Mouse (Mus musculus) megakaryocyte, embryonic 14.5 days (primary cell): ENCODE data around the gene 4933406M09Rik. TPM values are rescaled to one million over a fixed set of nuclear protein-coding genes. Genes with fewer than 3 reads are reported as not detected.
A peak's percentile ranks its signal among the peaks of the same experiment; 100 is the strongest.

ENCODE experiments used
- H3K27me3 ChIP-seq: replicated peaks from 2 replicates; pipeline ENCODE3; 2012; ENCODE audit warnings: inconsistent platforms
- H3K36me3 ChIP-seq: replicated peaks from 2 replicates; pipeline ENCODE3; 2012; ENCODE audit warnings: low read length, inconsistent platforms, mixed read lengths
- H3K4me1 ChIP-seq: 2 replicates; pipeline ENCODE4 v1.6.1; 2012; ENCODE audit warnings: inconsistent platforms
- H3K4me3 ChIP-seq: replicated peaks from 2 replicates; pipeline ENCODE3; 2012; ENCODE audit warnings: moderate library complexity, mild to moderate bottlenecking, inconsistent platforms
- H3K9me3 ChIP-seq: 2 replicates; pipeline ENCODE4 v1.6.1; 2012; ENCODE audit warnings: inconsistent platforms
- FLI1 ChIP-seq: IDR thresholded peaks from 2 replicates; pipeline ENCODE4 v1.6.1; 2012; ENCODE audit warnings: low read length, inconsistent platforms, mixed read lengths
- GATA1 ChIP-seq: IDR thresholded peaks from 3 replicates; pipeline ENCODE4 v1.6.1; 2012; ENCODE audit warnings: mixed read lengths, low read length, inconsistent platforms, borderline replicate concordance
- polyA plus RNA-seq: library from polyadenylated mRNA; stranded (reverse); fragments of >175 nt; gene quantifications from 2 replicates; pipeline ENCODE4 v1.2.3, GENCODE M21; 2012; ENCODE audit warnings: low replicate concordance; ENCODE audit not compliant: insufficient read depth

4933406M09Rik gene
- polyA plus RNA-seq, 1 experiment: 0.16 TPM

DNA sequence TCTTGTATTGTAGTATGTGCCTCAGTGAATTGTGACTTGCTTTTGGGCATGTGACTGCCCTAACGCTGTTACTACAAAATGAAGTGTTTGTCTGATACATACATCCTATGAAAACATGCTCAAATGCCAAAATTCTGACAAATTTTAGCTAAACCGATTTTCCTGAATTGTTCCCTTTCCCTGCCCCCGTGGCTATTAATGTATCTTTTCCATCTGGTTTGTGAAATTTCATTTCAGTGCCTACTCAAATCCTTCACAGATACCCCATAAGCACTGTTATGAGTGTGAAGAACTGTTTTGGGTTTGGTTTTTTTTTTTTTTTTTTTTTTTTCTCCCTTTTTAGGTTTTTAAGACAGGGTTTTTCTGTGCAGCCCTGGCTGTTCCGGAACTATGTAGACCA lies 40.7 kb upstream of the 4933406M09Rik start:
- H3K9me3 ChIP-seq: no peaks in the 10 kb centered on the region
- H3K4me3 ChIP-seq: no peak overlapping the region
- no peak for TF ChIP-seq GATA1
- no peak for TF ChIP-seq FLI1
- peaks cover 52% of the 10 kb centered on the region for H3K36me3 ChIP-seq
- H3K27me3 ChIP-seq: peaks cover 20% of the 10 kb centered on the region
- peaks cover 55% of the 10 kb centered on the region for H3K4me1 ChIP-seq

DNA sequence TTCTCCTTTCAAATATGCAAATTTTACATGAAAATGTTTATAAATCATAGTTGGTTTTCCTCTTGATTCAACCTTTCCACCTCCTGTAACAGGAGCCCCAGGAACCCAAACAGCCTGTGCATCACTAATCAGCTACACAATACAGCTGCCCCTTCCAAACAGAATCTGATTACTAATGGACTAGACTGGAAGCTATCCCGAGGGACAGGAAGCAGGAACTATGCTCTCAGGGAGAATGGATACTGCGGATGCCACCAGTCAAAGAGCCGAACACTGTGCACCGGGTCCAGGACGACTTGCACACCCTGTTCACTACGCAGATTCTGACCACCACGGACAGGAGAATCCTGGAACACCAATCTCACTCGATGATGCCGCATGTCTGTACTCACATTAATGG lies 37.9 kb upstream of the 4933406M09Rik start:
- Histone ChIP-seq H3K27me3 (peaks cover 9% of the 10 kb centered on the region), H3K9me3 (no peaks in the 10 kb centered on the region), H3K4me3 (no peak overlapping the region), H3K36me3 (peaks cover 79% of the 10 kb centered on the region), H3K4me1 (peaks cover 47% of the 10 kb centered on the region)
- TF ChIP-seq FLI1 (no peak), GATA1 (no peak)

DNA sequence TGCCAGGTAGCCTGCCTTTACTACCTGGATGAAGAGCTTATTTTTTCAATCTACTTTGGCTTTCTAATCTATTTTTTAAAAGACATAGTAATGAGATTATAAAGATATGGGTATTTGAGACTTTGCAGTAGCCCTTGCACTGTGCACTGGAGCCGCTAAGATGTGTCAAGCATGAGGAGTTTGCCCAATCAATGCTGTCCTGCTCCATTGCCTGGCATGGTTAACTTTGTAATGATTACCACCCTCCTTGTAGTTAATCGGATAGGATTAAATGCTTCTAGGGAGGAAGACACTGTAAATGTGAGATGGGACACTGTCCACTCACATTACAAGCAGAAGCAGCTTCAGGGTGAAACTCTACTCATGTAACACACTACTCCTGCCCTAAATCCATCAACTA lies 32.4 kb upstream of the 4933406M09Rik start:
- TF ChIP-seq FLI1 (no peak), GATA1 (no peak)
- Histone ChIP-seq H3K4me3 (no peak overlapping the region), H3K36me3 (peaks cover 91% of the 10 kb centered on the region)

DNA sequence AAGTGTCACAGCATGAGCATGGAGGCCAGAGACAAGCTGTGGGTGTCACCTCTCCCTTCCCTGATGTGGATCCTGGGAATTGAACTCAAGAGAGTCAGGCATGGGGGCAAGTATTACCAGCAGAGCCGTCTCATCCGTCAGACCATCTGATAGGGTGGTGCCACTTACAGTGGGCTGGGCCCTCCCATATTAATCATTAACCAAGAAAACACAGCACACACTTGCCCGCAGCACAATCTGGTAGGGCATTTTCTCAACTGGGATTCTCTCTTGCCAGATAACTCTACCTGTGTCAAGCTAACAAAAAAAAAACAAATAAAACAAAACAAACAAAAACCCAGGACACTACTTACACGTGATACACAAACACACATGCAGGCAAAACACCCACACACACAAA lies 28.3 kb upstream of the 4933406M09Rik start:
- peaks cover 75% of the 10 kb centered on the region for H3K36me3 ChIP-seq
- TF ChIP-seq GATA1: no peak
- TF ChIP-seq FLI1: no peak
- no peak overlapping the region for H3K4me3 ChIP-seq
- peaks cover 27% of the 10 kb centered on the region for H3K4me1 ChIP-seq
- H3K9me3 ChIP-seq: no peaks in the 10 kb centered on the region
- no peaks in the 10 kb centered on the region for H3K27me3 ChIP-seq

More for the DNA sequence above, 32.4 kb upstream of the 4933406M09Rik start:
- H3K9me3 ChIP-seq: no peaks in the 10 kb centered on the region
- H3K4me1 ChIP-seq: peaks cover 8% of the 10 kb centered on the region
- no peaks in the 10 kb centered on the region for H3K27me3 ChIP-seq

DNA sequence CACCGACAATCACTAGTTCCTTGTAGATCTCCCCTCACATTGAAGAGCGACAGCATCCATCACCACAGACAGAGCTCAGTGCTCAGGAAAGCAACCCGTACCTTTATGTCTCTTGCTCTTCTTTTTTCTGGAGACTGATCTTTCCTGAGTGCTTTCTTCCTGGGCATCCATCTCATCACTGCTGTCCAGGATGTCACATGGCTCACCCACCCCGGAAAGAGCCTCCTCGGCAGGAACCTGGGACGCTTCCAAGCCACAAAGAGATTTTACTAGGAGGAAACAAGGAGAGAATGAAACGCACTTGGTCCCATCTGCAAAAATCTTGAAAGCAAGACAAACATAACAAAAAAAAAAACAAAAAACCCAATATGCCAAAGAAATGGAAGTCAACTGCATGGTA lies 25.1 kb upstream of the 4933406M09Rik start:
- TF ChIP-seq FLI1 (no peak), GATA1 (no peak)
- H3K4me3 ChIP-seq: peak overlapping the region; percentile 96

DNA sequence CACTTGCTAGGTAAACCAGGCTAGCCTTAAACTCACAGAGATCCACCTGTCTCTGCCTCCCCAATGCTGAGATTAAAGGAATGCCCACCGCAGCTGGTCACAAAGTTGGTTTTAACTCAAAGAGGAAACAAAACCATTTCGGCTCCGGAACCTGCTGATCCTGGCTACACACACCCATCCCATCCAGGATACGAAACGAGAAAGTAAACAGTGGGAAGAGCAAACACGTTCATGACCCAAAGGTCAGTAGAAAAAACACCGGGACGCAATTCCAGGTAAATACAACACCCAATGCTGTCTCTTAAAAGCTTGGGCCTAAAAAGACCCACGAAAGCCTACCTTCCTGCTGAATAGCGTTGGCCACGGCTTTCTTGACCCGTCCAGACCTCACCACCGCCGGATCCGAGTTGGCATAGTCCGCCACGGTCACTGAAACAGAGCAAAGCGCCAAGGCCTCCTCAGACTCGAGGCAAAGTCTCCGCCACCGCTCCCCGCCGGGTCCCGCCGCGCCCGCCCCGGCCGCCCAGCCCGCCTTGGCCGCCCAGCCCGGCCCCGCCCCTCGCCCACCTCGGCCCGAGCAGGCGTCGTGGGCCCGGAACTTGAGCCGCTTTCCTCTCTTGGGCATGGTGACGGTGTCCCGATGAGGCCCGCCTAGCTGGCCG lies 24.4 kb upstream of the 4933406M09Rik start:
- no peaks in the 10 kb centered on the region for H3K27me3 ChIP-seq
- no peaks in the 10 kb centered on the region for H3K9me3 ChIP-seq
- TF ChIP-seq GATA1 (no peak), FLI1 (no peak)
- H3K36me3 ChIP-seq: peaks cover 36% of the 10 kb centered on the region
- peaks cover 47% of the 10 kb centered on the region for H3K4me1 ChIP-seq
- H3K4me3 ChIP-seq: peak overlapping the region; percentile 96

More for the DNA sequence above, 25.1 kb upstream of the 4933406M09Rik start:
- Histone ChIP-seq H3K9me3 (no peaks in the 10 kb centered on the region), H3K36me3 (peaks cover 43% of the 10 kb centered on the region), H3K4me1 (peaks cover 47% of the 10 kb centered on the region), H3K27me3 (no peaks in the 10 kb centered on the region)

DNA sequence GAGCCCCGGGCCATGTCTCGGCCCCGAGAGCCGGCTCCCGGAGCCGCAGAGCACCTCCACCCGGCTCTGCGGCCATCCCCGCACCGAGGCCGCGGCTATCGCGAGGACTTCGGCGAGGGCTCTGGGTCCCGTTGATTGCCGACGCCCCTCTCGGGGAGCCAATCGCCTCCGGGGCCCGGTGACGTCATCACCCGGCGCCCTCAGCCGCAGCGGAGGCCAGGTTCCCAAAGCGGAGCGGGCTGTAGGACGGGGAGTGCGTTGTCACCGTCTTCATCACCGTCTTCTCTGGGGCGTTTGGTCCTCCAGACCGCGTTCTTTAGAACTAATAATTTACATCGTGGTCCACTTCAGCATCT lies 23.9 kb upstream of the 4933406M09Rik start, which contains the start of gene Tmem183a:
Gene Tmem183a (minus strand): TSS at position 123 of the 356 bp plus-strand sequence.
- H3K9me3 ChIP-seq: no peaks in the 10 kb centered on the region
- peaks cover 35% of the 10 kb centered on the region for H3K36me3 ChIP-seq
- H3K4me3 ChIP-seq: peak within 1 kb of the TSS; percentile 96
- TF ChIP-seq GATA1: no peak
- TF ChIP-seq FLI1: no peak
- peaks cover 47% of the 10 kb centered on the region for H3K4me1 ChIP-seq
- H3K27me3 ChIP-seq: no peaks in the 10 kb centered on the region

DNA sequence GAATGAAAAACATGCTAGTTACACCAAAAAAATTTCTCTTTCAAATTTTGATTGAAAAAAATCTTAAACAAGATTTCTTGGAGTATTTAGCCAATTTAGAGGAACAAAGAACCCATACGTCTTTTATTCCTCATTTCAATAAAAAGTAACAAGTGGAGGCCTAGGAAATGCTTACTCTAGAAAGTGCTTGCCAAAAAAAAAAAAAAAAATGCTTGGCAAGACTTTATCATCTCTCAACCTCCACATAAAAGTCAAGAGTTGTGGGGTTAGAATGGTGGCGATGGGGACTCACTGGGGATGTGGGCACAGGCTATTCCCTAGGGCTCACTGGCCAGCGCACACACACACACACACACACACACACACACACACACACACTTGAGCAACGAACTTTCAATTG lies 22.5 kb upstream of the 4933406M09Rik start:
- H3K4me1 ChIP-seq: peaks cover 43% of the 10 kb centered on the region
- H3K36me3 ChIP-seq: peaks cover 23% of the 10 kb centered on the region
- TF ChIP-seq FLI1 (no peak), GATA1 (no peak)
- H3K4me3 ChIP-seq: no peak overlapping the region
- H3K27me3 ChIP-seq: no peaks in the 10 kb centered on the region
- H3K9me3 ChIP-seq: no peaks in the 10 kb centered on the region

DNA sequence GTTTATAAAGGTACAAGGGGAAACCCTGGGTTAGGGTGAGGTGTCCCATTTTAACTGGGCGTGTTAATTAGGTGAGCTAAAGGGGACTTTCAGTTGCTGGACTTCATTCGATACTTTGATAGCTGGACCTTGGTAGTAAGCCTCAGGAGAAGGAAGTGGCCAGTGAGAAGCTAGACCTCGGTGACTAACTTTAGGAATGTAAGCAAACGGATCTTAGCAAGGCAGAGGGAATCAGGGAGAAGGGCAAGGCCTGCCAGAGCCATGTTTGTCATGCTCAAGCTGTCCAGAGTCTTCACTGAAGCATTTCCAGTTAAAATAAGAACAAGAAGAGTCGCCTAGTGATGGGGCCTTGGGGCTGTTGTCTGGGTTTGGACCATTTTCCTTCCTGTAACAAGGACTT lies 20.2 kb upstream of the 4933406M09Rik start:
- Histone ChIP-seq H3K9me3 (peaks cover 10% of the 10 kb centered on the region), H3K4me3 (no peak overlapping the region), H3K4me1 (peaks cover 31% of the 10 kb centered on the region), H3K36me3 (peaks cover 2% of the 10 kb centered on the region), H3K27me3 (no peaks in the 10 kb centered on the region)
- no peak for TF ChIP-seq GATA1
- TF ChIP-seq FLI1: no peak

DNA sequence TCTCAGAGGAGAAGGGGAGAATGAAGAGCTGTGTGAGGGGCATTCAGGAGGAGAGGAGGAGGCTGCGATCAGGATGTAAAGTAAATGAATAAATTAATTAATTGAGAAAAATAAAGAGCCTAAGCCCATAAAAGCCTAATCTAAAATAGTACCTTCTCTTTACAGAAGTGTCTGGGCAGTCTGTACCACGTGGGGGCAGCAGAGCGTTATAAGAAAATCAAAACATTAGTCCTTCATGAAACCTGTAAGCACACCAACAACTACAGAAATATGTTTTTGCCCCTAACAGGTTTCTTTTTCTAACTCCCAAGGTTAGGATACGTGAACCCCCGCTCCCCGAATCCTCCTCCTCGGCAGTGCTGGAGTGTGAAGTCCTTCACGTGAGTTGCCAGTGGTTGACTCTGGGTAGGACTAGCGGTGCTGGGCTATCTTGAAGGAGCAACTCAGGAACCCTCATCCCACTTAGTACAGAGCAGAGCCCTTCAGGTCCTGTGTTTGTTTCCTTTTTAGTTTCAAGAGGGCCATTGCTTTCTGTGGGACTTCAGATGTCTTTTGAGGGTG lies 16.9 kb upstream of the 4933406M09Rik start:
- TF ChIP-seq GATA1 (no peak), FLI1 (no peak)

More for the DNA sequence above, 16.9 kb upstream of the 4933406M09Rik start:
- peaks cover 29% of the 10 kb centered on the region for H3K9me3 ChIP-seq
- H3K27me3 ChIP-seq: peaks cover 3% of the 10 kb centered on the region
- no peaks in the 10 kb centered on the region for H3K36me3 ChIP-seq
- H3K4me1 ChIP-seq: peaks cover 19% of the 10 kb centered on the region
- H3K4me3 ChIP-seq: no peak overlapping the region
